Mouse (Mus musculus) left cerebral cortex, postnatal 36 days (tissue): ENCODE measurements around the gene Syngap1. TPM values are rescaled to one million over a fixed set of nuclear protein-coding genes. Genes with fewer than 3 reads are reported as not detected.
"Not testable (repeated sequence)": the region's sequence is repeated elsewhere in the genome, so short reads cannot be mapped to it uniquely, and the experiment has no call there.

Source experiments
- DNase-seq, 2 experiments: peaks; one replicate each; pipeline ENCODE4 v3.0.0; 2021 to 2022; ENCODE audit warnings: low spot score in 2 of 2, mixed read lengths in 1 of 2
- intact Hi-C: fragments of 180-260 bp; cut with DNase I; formaldehyde crosslinking; loops from one replicate; pipeline ENCODE4 v1.15.1; 2025
- total RNA-seq, 2 experiments: library from RNA; stranded (reverse); gene quantifications; 2 replicates each; pipeline ENCODE4 v1.2.3; 2021

Syngap1 gene
- 100 to 1,000 TPM; 419 to 475 TPM for total RNA-seq

DNA sequence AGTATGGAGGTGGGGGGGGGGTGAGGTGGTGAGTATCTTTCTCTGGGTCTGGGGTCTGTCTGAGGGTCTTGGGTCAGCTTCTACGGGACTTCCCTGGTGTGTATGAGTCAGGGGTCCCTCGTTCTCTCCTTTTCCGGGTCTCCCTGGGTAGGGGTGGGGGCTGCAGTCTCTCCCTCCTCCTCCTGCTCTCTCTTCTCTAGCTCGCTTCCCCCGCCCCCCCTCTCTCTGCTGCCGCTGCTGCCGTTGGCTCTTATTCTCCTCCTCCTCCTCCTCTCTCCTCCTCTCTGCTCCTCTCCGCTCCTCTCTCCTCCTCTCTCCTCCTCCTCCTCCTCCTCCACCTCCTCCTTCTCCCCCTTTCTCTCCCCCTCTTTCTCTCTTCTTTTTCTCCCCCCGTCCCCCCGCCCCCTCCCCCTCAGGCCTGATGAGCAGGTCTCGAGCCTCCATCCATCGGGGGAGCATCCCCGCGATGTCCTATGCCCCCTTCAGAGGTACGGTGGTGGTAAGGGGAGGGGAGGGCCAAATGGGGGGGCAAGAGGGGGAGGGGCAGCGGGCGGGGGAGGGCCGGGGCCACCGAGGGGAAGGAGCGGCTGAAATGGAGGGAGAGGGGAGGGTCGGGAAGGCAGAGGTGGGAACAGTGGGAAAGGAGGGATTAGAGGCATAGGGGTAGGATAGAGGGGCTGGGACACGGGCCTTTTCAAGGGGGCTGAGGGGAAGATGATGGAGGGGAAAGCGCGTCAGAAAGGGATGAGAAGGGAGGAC is at the start of gene Syngap1:
TSS of gene Syngap1 (plus strand) at position 223 of the 759 bp plus-strand sequence.
- peak in 1 of 2 experiments; percentile 53 for DNase-seq
- intact Hi-C loops = no loop called here

DNA sequence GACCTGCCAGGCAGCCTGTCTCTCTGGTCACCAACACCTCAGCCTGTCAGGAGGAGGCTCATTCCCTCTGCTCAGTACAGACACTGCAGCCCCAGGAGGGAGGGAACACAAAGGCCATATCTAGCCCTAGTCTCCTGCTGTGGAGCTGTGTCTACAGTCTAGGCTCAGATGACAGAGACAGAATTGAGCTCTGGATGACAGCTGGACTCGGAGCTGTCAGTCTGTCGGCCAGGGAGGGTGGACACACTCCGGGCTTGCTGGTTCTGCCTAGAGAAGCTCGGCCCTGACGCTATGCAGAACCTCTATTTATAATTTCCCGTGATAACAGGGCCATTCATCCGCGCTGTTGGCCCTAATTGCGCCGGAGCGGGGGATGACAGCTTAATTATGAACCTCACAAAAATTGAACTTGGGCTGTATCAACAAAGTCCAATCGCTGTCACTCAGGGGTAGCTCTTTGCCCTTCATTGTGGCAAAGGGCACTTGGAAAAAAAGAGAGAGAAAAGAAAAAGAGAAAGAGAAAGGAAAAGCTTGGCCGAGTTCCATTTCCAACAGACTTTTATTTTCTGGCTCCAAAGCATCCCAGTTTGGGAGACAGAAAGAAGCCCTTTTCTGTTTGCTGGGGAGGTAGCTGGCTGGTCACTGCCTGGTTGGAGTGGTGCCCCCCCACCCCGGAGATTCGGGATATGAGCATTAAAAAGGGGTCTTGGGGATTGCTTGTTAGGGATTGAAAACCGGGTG is 48.2 kb upstream of the Syngap1 start:
- intact Hi-C loops = no loop called here
- DNase-seq = no peak

DNA sequence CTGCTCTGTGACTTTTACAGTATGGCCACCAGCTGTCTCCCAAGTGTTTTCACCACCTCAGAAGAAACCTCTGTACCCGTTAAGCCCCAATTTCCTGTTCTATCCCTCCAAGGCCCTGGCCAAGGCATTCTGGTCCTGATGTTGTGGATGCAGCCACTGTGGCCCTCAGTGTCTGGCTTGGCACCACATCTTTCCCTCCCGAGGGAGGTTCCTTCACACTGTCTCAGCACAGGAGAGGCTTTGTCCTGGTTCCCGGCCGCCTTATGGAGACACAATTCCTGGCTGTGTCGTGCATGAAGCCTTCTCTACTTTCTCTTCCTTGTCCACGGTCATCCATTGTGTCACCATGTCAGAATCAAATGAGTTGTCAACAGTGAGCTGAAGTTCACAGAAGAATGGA is 47.6 kb upstream of the Syngap1 start:
- no peak for DNase-seq
- intact Hi-C loops = no loop called here

DNA sequence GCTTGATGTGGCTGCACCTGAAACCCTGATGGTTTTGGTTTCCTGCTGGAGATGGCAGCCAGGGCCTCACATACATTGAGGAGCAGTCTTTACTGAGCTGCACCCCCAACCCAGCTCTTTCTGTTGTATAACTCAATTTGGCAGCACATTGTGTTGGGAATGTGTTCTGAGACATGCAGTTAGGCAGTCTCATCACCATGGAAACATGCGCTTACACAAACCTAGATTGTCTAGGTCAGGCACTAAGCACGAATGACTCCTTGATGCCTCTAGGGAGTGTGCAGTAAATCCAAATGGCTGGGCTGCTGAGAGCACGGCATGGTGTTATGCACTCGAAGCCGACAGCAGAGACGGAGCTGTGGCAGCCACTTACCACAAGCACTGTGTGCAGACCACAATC is 46.7 kb upstream of the Syngap1 start:
- DNase-seq = peak; percentile 40 to 42
- intact Hi-C loops = no loop called here

DNA sequence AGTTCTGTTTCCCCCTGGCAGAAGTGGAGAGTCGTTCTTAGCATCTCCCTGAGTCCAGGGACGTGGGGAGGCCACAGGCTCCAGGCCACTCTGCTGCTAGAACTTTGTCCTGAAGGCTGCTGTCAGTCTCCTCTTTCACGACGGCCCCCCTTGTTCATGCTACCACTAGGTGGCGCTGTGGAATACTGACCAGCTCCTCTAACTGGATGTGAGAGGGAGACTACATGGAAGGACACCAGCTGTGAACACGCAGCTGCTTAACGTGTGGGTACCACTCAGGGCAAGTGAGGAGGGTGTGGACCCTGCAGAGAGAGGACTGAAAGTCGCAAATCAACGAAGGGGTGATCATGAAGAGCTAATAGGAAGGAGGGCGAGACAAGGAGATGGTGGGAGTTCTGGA is 45.5 kb upstream of the Syngap1 start:
- intact Hi-C loops = no loop called here
- no peak for DNase-seq

DNA sequence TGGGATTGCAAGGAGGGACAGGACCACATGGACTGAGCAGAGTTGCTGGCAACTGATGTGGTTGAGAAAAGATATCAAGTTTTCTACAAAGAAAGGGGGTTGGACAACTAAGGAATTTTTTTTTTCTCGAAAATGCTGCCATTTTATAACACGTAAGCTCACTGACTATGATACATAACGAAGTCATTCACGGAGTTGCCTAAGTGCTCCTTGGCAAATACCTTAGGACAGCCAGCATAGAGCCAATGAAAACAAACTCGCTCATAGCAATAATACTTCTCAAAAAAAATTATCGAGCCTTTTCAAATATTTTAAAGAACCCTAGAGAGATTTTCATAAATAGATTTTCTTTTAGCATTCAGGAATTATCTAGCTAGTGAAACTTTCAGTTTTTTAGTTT is 40.1 kb upstream of the Syngap1 start:
- no peak for DNase-seq
- intact Hi-C loops = no loop called here

DNA sequence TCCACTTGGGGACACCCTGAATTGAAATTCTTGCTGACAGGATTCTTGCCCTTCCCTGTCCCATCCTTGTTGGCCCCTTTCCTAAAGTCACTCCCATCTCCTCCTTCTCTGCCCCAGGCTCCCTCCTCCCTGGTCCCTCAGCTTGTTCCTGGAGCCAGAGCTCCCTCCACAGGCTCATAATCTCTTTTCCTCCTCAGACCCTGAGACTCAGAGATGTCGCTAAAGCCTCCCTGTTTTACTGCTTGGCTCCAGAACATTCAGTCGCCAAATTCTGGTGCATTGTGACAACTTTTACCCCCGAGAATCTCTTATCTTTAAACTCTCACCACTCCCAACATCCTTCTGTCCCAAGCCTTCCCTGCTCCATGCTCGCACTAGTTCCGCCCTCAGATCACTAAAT is 36.7 kb upstream of the Syngap1 start:
- DNase-seq = no peak
- intact Hi-C loops = no loop called here

DNA sequence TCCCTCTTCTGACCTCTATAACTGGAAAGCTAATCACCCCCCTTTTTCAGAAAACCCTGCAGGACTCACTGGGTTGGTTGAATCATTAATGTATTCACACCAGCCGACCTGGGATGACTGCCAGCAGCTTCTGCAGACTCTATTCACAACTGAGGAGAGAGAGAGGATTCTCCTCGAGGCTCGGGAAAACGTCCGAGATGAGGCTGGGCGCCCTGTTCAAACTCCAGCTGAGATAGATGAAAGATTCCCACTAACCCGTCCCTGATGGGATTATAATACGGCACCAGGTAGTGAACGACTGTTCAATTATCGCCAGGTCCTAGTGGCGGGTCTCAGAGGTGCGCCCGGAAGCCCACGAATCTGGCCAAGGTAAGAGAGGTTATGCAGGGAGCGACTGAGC is 33.5 kb upstream of the Syngap1 start:
- intact Hi-C loops, DNase-seq: not testable (repeated sequence)

DNA sequence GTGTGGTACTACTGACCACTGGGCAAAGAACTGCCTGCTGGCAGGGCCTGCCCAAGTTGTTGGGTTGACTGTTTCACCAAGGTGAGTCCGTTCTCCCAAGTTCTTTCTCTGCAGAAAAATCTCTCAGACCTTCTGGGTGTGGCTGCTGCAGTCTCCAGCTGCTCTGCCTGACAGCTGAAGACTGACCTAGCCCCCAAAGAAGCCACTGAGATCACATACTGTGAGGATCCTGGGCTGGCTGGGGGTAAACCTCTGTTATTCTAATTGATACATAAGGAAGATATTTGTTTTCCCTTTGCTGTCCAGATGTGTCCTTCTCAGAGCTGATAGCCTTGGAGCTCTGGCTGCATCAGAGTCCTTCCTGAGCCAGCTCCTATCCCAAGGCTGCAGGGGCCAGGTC is 25.8 kb upstream of the Syngap1 start:
- no peak for DNase-seq
- intact Hi-C loops = no loop called here

DNA sequence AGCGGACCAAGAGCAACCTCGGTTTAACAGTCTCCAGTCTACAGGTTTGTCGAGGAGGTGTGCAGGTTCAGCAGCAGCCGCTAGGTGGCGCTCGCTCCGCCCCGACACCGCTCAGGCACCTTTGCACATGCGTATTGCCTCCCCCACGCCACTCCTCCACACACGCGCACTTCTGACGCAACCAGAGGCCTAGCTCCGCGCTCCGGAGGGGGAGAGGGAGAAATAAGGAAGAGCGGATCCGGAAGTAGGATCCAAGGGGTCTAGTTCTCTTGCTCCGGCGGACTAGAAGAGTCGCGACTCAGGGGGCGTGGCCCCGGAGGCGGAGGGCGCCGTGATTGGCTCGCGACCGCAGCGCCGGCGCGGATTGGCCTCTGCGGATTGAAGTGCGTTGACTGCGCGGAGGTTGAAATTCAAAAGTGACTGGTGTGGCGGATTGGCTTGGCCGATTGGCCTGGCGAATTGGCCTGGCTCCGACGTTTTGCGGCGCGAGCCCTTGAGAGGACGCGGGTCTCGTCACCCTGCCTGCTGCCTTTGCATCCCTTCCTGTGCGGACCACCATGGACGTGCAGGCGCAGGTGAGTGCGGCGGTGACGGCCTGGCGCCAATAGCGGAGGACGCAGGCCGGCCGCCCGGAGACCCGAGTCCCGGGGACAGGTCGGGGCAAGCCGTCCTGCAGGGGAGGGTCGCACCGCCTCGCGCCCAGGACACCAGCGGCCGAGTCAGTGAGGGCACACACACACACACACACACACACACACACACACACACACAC is 24.2 kb upstream of the Syngap1 start, which contains the start of gene Kifc5b:
TSS of gene Kifc5b (plus strand) at position 381 of the 772 bp plus-strand sequence.
- intact Hi-C loops = no loop called here
- DNase-seq = peak; percentile 99

DNA sequence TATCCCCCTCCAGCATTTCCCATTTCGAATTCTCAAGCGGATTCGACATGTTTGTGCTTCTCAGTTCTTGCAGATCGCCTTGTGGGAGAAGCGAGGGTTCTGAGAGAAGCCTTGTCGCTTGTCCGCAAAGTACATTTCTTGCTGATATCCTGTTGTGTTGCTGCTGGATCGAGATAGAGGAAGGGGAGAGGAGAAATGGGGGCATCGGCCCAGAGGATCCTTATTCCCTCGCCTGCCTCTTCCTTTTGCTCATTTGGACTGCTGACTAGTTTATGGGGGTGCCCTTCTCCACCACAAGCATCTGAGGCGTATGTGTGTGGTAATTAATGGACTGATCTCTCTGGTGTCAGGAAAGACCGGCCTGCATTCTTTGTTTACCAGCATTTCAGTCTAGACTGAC is 23.5 kb upstream of the Syngap1 start:
- DNase-seq, intact Hi-C loops: not testable (repeated sequence)

DNA sequence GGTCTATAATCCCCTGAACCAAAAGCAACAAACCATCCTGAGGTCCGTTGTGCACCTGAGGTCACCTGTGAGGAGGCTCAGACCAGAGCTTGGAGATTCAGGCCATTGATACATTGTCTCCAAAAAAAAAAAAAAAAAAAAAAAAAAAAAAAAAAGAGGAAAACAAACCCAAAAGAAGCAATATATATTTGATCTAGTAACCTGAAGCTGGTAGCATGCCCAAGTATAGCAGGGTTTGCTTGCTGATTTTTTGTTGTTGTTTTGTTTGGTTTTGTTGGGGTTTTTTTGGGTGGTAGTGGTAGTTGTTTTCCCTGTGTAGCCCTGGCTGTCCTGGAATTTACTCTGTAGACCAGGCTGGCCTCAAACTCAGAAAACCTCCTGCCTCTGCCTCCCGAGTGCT is 22.7 kb upstream of the Syngap1 start:
- intact Hi-C loops = no loop called here
- no peak for DNase-seq

DNA sequence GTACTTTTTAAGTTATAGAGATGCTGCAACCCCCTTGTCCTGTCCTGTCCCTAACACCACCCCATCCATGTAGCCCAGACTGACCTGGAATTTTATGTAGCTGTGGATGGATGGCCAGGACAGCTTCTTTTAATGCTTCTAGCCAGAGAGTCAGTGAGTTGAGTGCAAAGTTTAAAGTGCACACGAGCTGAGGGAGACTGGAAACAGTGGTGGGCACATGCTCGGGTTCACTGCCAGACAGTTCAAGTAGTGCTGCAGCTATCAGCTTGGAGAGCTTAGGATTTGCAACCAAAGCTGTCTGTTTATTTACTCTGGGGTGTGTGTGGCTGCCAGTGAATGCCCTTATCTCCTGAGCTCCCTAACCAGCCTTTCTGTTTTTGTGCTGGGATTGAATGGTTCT is 21.5 kb upstream of the Syngap1 start:
- DNase-seq, intact Hi-C loops: not testable (repeated sequence)

DNA sequence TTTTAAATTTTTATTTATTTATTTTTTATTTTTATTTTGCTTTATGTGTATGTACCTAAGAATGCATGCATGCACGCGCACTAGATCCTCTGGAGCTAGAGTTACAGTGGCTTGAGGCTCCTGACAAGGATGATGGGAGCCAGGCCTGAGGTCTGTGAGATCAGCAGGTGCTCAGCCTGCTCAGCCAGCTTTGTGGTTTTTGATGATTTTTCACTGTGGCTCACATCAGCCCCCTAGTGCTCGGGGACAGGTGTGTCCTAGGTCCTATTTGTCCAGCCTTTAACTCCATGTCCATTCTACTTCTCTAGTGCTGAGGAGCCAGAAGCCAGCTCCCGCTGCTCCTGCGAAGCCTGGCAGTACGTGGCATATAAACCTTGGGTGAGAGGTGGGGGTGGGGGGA is 18.7 kb upstream of the Syngap1 start:
- DNase-seq, intact Hi-C loops: not testable (repeated sequence)

DNA sequence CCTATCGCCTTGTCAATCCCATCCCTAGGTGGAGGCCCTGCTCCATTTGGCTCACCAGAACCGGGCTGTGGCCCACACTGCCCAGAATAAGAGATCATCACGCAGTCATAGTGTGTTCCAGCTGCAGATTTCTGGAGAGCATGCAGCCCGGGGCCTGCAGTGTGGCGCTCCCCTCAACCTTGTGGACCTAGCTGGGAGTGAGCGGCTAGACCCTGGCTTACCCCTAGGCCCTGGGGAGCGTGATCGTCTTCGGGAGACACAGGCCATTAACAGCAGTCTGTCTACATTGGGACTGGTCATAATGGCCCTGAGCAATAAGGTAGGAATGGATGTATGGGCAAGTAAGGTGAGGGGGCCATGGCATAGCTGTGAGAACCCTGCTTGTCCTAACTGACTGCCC is 15.6 kb upstream of the Syngap1 start:
- DNase-seq, intact Hi-C loops: not testable (repeated sequence)

DNA sequence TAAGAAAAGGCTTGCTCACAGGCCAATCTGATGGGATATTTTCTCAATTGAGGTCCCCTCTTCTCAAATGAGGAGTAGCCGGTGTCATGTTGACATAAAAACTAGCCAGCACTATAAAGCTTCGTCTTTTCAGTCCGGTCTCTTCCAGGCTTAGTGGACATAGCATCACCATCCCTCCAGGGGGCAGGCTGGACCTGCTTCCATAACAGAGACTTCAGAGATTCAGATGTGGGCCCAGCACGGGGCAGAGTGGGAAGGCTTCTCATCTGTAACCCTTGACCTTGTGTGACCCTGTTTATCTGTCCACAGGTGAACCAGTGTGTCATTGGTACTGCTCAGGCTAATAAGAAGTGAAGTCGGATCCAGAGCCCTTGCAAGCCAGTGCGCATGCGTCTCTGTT is 9.3 kb upstream of the Syngap1 start:
- intact Hi-C loops = loop anchor here (10.0 kb wide), 1 partner anchor 193 kb away; no protein-coding TSS in a partner anchor
- not testable (repeated sequence) for DNase-seq

DNA sequence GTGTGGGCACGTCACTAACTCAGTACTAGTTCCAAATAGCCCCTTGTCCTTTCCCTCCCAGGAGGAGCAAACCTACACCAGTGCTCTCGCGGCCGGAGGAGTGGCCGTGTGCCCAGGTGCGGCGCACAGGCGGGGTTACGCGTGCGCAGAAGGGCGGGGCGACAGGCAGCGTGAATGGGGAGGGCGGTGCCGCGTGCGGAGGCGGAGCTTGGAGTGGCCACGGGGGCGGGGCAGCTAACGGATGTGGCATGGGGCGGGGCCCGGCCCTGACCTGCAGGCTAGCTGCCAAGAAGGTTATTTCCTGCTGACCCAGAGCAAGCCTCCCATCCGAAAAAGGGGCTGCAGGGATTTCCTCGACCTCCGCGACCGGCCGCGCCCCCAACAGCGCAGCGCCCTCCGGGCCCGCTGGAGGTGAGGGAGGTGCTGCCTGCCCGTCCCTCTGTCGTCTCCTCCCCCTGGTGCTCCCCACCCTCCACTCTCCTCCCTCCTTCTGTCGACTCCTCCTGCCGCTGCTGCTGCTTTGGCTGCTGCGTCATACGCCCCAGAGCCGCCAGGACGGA is 8.1 kb upstream of the Syngap1 start, which contains the start of gene Phf1:
TSS of gene Phf1 (plus strand) at position 214 of the 560 bp plus-strand sequence.
- intact Hi-C loops = loop anchor here (10.0 kb wide), 1 partner anchor 192 kb away; no protein-coding TSS in a partner anchor
- DNase-seq = peak; percentile 95 to 96

DNA sequence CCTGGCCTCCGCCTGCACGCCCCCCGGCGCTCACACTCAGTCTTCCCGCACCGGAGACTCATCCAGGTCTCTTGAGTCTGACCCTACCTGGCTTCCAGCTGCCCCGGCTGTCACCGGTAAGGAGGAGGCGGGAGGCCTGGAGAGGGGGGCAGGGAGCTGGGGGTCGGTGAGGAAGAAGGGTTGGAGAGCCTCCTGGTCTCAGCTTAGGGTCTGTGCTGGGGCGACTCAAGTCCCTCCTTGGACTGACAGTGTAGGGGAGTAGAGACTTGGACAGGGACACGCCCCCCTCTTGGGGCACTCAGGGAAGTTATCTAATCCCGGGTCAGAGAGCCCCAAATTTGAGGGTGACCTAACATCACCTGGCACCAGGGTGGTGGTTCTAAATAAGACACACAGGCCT is 7.6 kb upstream of the Syngap1 start:
- intact Hi-C loops = loop anchor here (10.0 kb wide), 1 partner anchor 191 kb away; no protein-coding TSS in a partner anchor

More for the DNA sequence above, 7.6 kb upstream of the Syngap1 start:
- DNase-seq = no peak
